Mouse (Mus musculus): ENCODE results near the gene Snrnp35. TPM values are rescaled to one million over a fixed set of nuclear protein-coding genes. Genes with fewer than 3 reads are reported as not detected.
"Not testable (repeated sequence)": the region's sequence is repeated elsewhere in the genome, so short reads cannot be mapped to it uniquely, and the experiment has no call there.

Gene Snrnp35
- polyA plus RNA-seq, 1 experiment from 2014 or later, result 8.9 TPM

- Histone ChIP-seq H3K4me2 (ENCODE audit: low read depth, low read length) (no peak overlapping the region), H3K9me3 (ENCODE audit: control insufficient read depth, low read length) (no peaks in the 10 kb centered on the region), H3K36me3 (ENCODE audit: control insufficient read depth, insufficient read depth, low read length) (peaks cover 4% of the 10 kb centered on the region), H3K27me3 (ENCODE audit: control insufficient read depth, insufficient read depth, low read length) (no peaks in the 10 kb centered on the region), H3K9ac (replicated peaks; ENCODE audit: low read depth, low read length) (no peak overlapping the region), H3K4me3 (ENCODE audit: low read depth, low read length) (no peak overlapping the region), H3K4me1 (ENCODE audit: control insufficient read depth, insufficient read depth, low read length) (no peaks in the 10 kb centered on the region), H3K27ac (ENCODE audit: low read depth, low read length) (no peak overlapping the region)
- 86% methylated on average over 11 of the region's 11 CpGs for WGBS
- ATAC-seq (ENCODE audit: low read depth), result no peak
These were observed 10.5 kb downstream of the Snrnp35 start for GRCm38 (mm10) chr5:124493455-124493854.

- H3K9me3 ChIP-seq (ENCODE audit: control insufficient read depth, low read length), result no peaks in the 10 kb centered on the region
- H3K9ac ChIP-seq (replicated peaks; ENCODE audit: low read depth, low read length), result no peak overlapping the region
- H3K4me1 ChIP-seq (ENCODE audit: control insufficient read depth, insufficient read depth, low read length), result no peaks in the 10 kb centered on the region
- no peaks in the 10 kb centered on the region for H3K27me3 ChIP-seq (ENCODE audit: control insufficient read depth, insufficient read depth, low read length)
- H3K36me3 ChIP-seq (ENCODE audit: control insufficient read depth, insufficient read depth, low read length), result peaks cover 4% of the 10 kb centered on the region
- H3K4me2 ChIP-seq (ENCODE audit: low read depth, low read length), result no peak overlapping the region
- no peak overlapping the region for H3K27ac ChIP-seq (ENCODE audit: low read depth, low read length)
- H3K4me3 ChIP-seq (ENCODE audit: low read depth, low read length), result no peak overlapping the region
- no peak for ATAC-seq (ENCODE audit: low read depth)
- WGBS, result 54% methylated on average over 7 of the region's 7 CpGs
These were observed 12.6 kb downstream of the Snrnp35 start for GRCm38 (mm10) chr5:124495547-124495946.

GRCm38 (mm10) chr5:124496614-124497514 is 13.9 kb downstream of the Snrnp35 start:
- H3K9me3 ChIP-seq (ENCODE audit: control insufficient read depth, low read length), result no peaks in the 10 kb centered on the region
- WGBS, result 78% methylated on average over 15 of the region's 15 CpGs
- H3K4me2 ChIP-seq (ENCODE audit: low read depth, low read length), result no peak overlapping the region
- no peaks in the 10 kb centered on the region for H3K27me3 ChIP-seq (ENCODE audit: control insufficient read depth, insufficient read depth, low read length)
- H3K4me3 ChIP-seq (ENCODE audit: low read depth, low read length), result no peak overlapping the region
- no peak for ATAC-seq (ENCODE audit: low read depth)
- H3K9ac ChIP-seq (replicated peaks; ENCODE audit: low read depth, low read length), result no peak overlapping the region
- H3K27ac ChIP-seq (ENCODE audit: low read depth, low read length), result no peak overlapping the region
- H3K36me3 ChIP-seq (ENCODE audit: control insufficient read depth, insufficient read depth, low read length), result peaks cover 8% of the 10 kb centered on the region
- H3K4me1 ChIP-seq (ENCODE audit: control insufficient read depth, insufficient read depth, low read length), result no peaks in the 10 kb centered on the region

- no peak overlapping the region for H3K4me2 ChIP-seq (ENCODE audit: low read depth, low read length)
- no peak overlapping the region for H3K27ac ChIP-seq (ENCODE audit: low read depth, low read length)
- H3K27me3 ChIP-seq (ENCODE audit: control insufficient read depth, insufficient read depth, low read length), result no peaks in the 10 kb centered on the region
- H3K9me3 ChIP-seq (ENCODE audit: control insufficient read depth, low read length), result no peaks in the 10 kb centered on the region
- H3K4me1 ChIP-seq (ENCODE audit: control insufficient read depth, insufficient read depth, low read length), result no peaks in the 10 kb centered on the region
- ATAC-seq (ENCODE audit: low read depth), result no peak
- H3K4me3 ChIP-seq (ENCODE audit: low read depth, low read length), result no peak overlapping the region
- peaks cover 12% of the 10 kb centered on the region for H3K36me3 ChIP-seq (ENCODE audit: control insufficient read depth, insufficient read depth, low read length)
- no peak overlapping the region for H3K9ac ChIP-seq (replicated peaks; ENCODE audit: low read depth, low read length)
- WGBS, result 70% methylated on average over 9 of the region's 9 CpGs
These were observed 15.4 kb downstream of the Snrnp35 start for GRCm38 (mm10) chr5:124498221-124498876.

GRCm38 (mm10) chr5:124499001-124499400 is 16.1 kb downstream of the Snrnp35 start:
- no peak overlapping the region for H3K27ac ChIP-seq (ENCODE audit: low read depth, low read length)
- WGBS, result 15% methylated on average over 5 of the region's 5 CpGs

GRCm38 (mm10) chr5:124500037-124500436 is 17.1 kb downstream of the Snrnp35 start:
- not testable (repeated sequence) for H3K4me2 ChIP-seq (ENCODE audit: low read depth, low read length); H3K27me3 ChIP-seq (ENCODE audit: control insufficient read depth, insufficient read depth, low read length); H3K36me3 ChIP-seq (ENCODE audit: control insufficient read depth, insufficient read depth, low read length); ATAC-seq (ENCODE audit: low read depth); H3K9ac ChIP-seq (replicated peaks; ENCODE audit: low read depth, low read length); H3K27ac ChIP-seq (ENCODE audit: low read depth, low read length); H3K9me3 ChIP-seq (ENCODE audit: control insufficient read depth, low read length); H3K4me3 ChIP-seq (ENCODE audit: low read depth, low read length); H3K4me1 ChIP-seq (ENCODE audit: control insufficient read depth, insufficient read depth, low read length)
- WGBS, result 83% methylated on average over 2 of the region's 4 CpGs

More at GRCm38 (mm10) chr5:124499001-124499400, 16.1 kb downstream of the Snrnp35 start:
- Histone ChIP-seq H3K9ac (replicated peaks; ENCODE audit: low read depth, low read length) (no peak overlapping the region), H3K4me1 (ENCODE audit: control insufficient read depth, insufficient read depth, low read length) (no peaks in the 10 kb centered on the region), H3K4me3 (ENCODE audit: low read depth, low read length) (no peak overlapping the region), H3K27me3 (ENCODE audit: control insufficient read depth, insufficient read depth, low read length) (no peaks in the 10 kb centered on the region), H3K36me3 (ENCODE audit: control insufficient read depth, insufficient read depth, low read length) (peaks cover 8% of the 10 kb centered on the region), H3K9me3 (ENCODE audit: control insufficient read depth, low read length) (no peaks in the 10 kb centered on the region), H3K4me2 (ENCODE audit: low read depth, low read length) (no peak overlapping the region)
- ATAC-seq (ENCODE audit: low read depth), result no peak

- whole genome bisulfite sequencing, result 92% methylated on average over 3 of the region's 3 CpGs
- H3K27ac ChIP-seq (ENCODE audit: low read depth, low read length), result no peak overlapping the region
These were observed 17.6 kb downstream of the Snrnp35 start for GRCm38 (mm10) chr5:124500573-124500972.

GRCm38 (mm10) chr5:124501541-124501940 is 18.6 kb downstream of the Snrnp35 start:
- H3K9ac ChIP-seq (replicated peaks; ENCODE audit: low read depth, low read length), result no peak overlapping the region
- WGBS, result 95% methylated on average over 10 of the region's 10 CpGs
- H3K4me1 ChIP-seq (ENCODE audit: control insufficient read depth, insufficient read depth, low read length), result no peaks in the 10 kb centered on the region
- H3K27me3 ChIP-seq (ENCODE audit: control insufficient read depth, insufficient read depth, low read length), result no peaks in the 10 kb centered on the region
- H3K4me3 ChIP-seq (ENCODE audit: low read depth, low read length), result no peak overlapping the region
- H3K9me3 ChIP-seq (ENCODE audit: control insufficient read depth, low read length), result no peaks in the 10 kb centered on the region
- H3K4me2 ChIP-seq (ENCODE audit: low read depth, low read length), result no peak overlapping the region
- ATAC-seq (ENCODE audit: low read depth), result no peak
- H3K27ac ChIP-seq (ENCODE audit: low read depth, low read length), result no peak overlapping the region
- H3K36me3 ChIP-seq (ENCODE audit: control insufficient read depth, insufficient read depth, low read length), result peaks cover 8% of the 10 kb centered on the region

More at GRCm38 (mm10) chr5:124500573-124500972, 17.6 kb downstream of the Snrnp35 start:
- ATAC-seq (ENCODE audit: low read depth), result no peak
- Histone ChIP-seq H3K27me3 (ENCODE audit: control insufficient read depth, insufficient read depth, low read length) (no peaks in the 10 kb centered on the region), H3K36me3 (ENCODE audit: control insufficient read depth, insufficient read depth, low read length) (peaks cover 8% of the 10 kb centered on the region), H3K4me1 (ENCODE audit: control insufficient read depth, insufficient read depth, low read length) (no peaks in the 10 kb centered on the region), H3K4me2 (ENCODE audit: low read depth, low read length) (no peak overlapping the region), H3K4me3 (ENCODE audit: low read depth, low read length) (no peak overlapping the region), H3K9me3 (ENCODE audit: control insufficient read depth, low read length) (no peaks in the 10 kb centered on the region), H3K9ac (replicated peaks; ENCODE audit: low read depth, low read length) (no peak overlapping the region)

GRCm38 (mm10) chr5:124503742-124504141 is 20.8 kb downstream of the Snrnp35 start:
- 62% methylated on average over 14 of the region's 14 CpGs for WGBS
- no peak for ATAC-seq (ENCODE audit: low read depth)
- H3K4me3 ChIP-seq (ENCODE audit: low read depth, low read length), result no peak overlapping the region

More at GRCm38 (mm10) chr5:124503742-124504141, 20.8 kb downstream of the Snrnp35 start:
- Histone ChIP-seq H3K9ac (replicated peaks; ENCODE audit: low read depth, low read length) (no peak overlapping the region), H3K9me3 (ENCODE audit: control insufficient read depth, low read length) (no peaks in the 10 kb centered on the region), H3K27ac (ENCODE audit: low read depth, low read length) (no peak overlapping the region), H3K4me2 (ENCODE audit: low read depth, low read length) (no peak overlapping the region), H3K36me3 (ENCODE audit: control insufficient read depth, insufficient read depth, low read length) (peaks cover 8% of the 10 kb centered on the region), H3K4me1 (ENCODE audit: control insufficient read depth, insufficient read depth, low read length) (no peaks in the 10 kb centered on the region), H3K27me3 (ENCODE audit: control insufficient read depth, insufficient read depth, low read length) (no peaks in the 10 kb centered on the region)

All from neural tube, embryonic 14.5 days (tissue).